Mouse (Mus musculus): ENCODE measurements around the gene Sh3gl3. TPM values are rescaled to one million over a fixed set of nuclear protein-coding genes. Genes with fewer than 3 reads are reported as not detected.

The Sh3gl3 gene
- polyA plus RNA-seq, 1 experiment from 2014 or later: 10.7 TPM

Other genes with a start within 250 kb of the Sh3gl3 start
- 20.8 and 23.4 TPM in 2 replicates for gene Hdgfl3, start 239.4 kb upstream of the Sh3gl3 start, polyA plus RNA-seq (2016; fragmentation: Nextera tagmentation; extraction: Ambion mirVana)
- 0.93 and 0.95 TPM in 2 replicates for gene Bnc1, start 181.5 kb upstream of the Sh3gl3 start, polyA plus RNA-seq (2016; fragmentation: Nextera tagmentation; extraction: Ambion mirVana)
- 0.46 and 0.55 TPM in 2 replicates for gene Adamtsl3, start 161.9 kb downstream of the Sh3gl3 start, polyA plus RNA-seq (2016; fragmentation: Nextera tagmentation; extraction: Ambion mirVana)